Mouse (Mus musculus) ES-Bruce4 (cell line): ENCODE data around the gene Tfap2c. TPM values are rescaled to one million over a fixed set of nuclear protein-coding genes. Genes with fewer than 3 reads are reported as not detected.
A peak's percentile ranks its signal among the peaks of the same experiment; 100 is the strongest.

Source experiments
- H3K27ac ChIP-seq: 2 replicates; pipeline ENCODE4 v1.5.1; 2012; ENCODE audit warnings: low read length, inconsistent platforms; ENCODE audit not compliant: insufficient read depth
- H3K27me3 ChIP-seq: 2 replicates; pipeline ENCODE4 v1.6.1; 2012; ENCODE audit warnings: mild to moderate bottlenecking, low read length, inconsistent platforms; ENCODE audit not compliant: control insufficient read depth, poor library complexity, insufficient read depth, severe bottlenecking
- H3K36me3 ChIP-seq: 2 replicates; pipeline ENCODE4 v1.6.1; 2012; ENCODE audit warnings: inconsistent platforms, mild to moderate bottlenecking, low read length, moderate library complexity; ENCODE audit not compliant: control insufficient read depth, poor library complexity, insufficient read depth, severe bottlenecking
- H3K4me1 ChIP-seq: one replicate; pipeline ENCODE4 v1.8.1; 2011; ENCODE audit warnings: low read length; ENCODE audit not compliant: control insufficient read depth, insufficient read depth
- H3K4me3 ChIP-seq: 2 replicates; pipeline ENCODE4 v1.5.1; 2011; ENCODE audit warnings: low read depth, mild to moderate bottlenecking, low read length
- H3K9ac ChIP-seq: 2 replicates; pipeline ENCODE4 v1.6.1; 2012; ENCODE audit warnings: low read depth, mild to moderate bottlenecking, inconsistent platforms; ENCODE audit not compliant: poor library complexity, severe bottlenecking
- H3K9me3 ChIP-seq: replicated peaks from 2 replicates; pipeline ENCODE4 v1.6.1; 2012; ENCODE audit warnings: mild to moderate bottlenecking, low read length, inconsistent platforms; ENCODE audit not compliant: control insufficient read depth, poor library complexity, insufficient read depth, severe bottlenecking
- CTCF ChIP-seq: IDR thresholded peaks from one replicate; pipeline ENCODE4 v1.8.1; 2011; ENCODE audit warnings: low read depth, low read length
- EP300 ChIP-seq: IDR thresholded peaks from 2 replicates; pipeline ENCODE4 v1.6.1; 2011; ENCODE audit warnings: low read depth, low read length; ENCODE audit not compliant: insufficient read depth
- POLR2A ChIP-seq: IDR thresholded peaks from one replicate; pipeline ENCODE4 v1.8.1; 2011; ENCODE audit warnings: low read length; ENCODE audit not compliant: insufficient read depth
- polyA plus RNA-seq: library from polyadenylated mRNA; stranded (reverse); fragments of >200 nt; gene quantifications from 2 replicates; pipeline ENCODE4 v1.2.4, GENCODE M21; 2011; ENCODE audit warnings: low read depth; ENCODE audit not compliant: missing spikeins, insufficient read depth, insufficient read length

Gene Tfap2c
- polyA plus RNA-seq, 1 experiment = 107 TPM

GRCm38 (mm10) chr2:172510056-172510712 lies 39.2 kb upstream of the Tfap2c start:
- H3K4me3 ChIP-seq = peak overlapping the region; percentile 2; the same call in 1 of the 2 replicates

GRCm38 (mm10) chr2:172510899-172511298 lies 38.5 kb upstream of the Tfap2c start:
- H3K9ac ChIP-seq = no peak overlapping the region
- no peak for TF ChIP-seq CTCF
- TF ChIP-seq POLR2A = no peak
- peaks cover 11% of the 10 kb centered on the region for H3K4me1 ChIP-seq
- no peaks in the 10 kb centered on the region for H3K36me3 ChIP-seq
- H3K27ac ChIP-seq = no peak overlapping the region
- H3K4me3 ChIP-seq = no peak overlapping the region
- peaks cover 5% of the 10 kb centered on the region for H3K9me3 ChIP-seq
- H3K27me3 ChIP-seq = no peaks in the 10 kb centered on the region

More at GRCm38 (mm10) chr2:172510056-172510712, 39.2 kb upstream of the Tfap2c start:
- no peaks in the 10 kb centered on the region for H3K27me3 ChIP-seq
- no peak overlapping the region for H3K9ac ChIP-seq
- no peak overlapping the region for H3K27ac ChIP-seq
- H3K9me3 ChIP-seq = peaks cover 5% of the 10 kb centered on the region
- no peaks in the 10 kb centered on the region for H3K36me3 ChIP-seq
- TF ChIP-seq CTCF = no peak
- TF ChIP-seq EP300 = no peak
- TF ChIP-seq POLR2A = no peak
- H3K4me1 ChIP-seq = peaks cover 10% of the 10 kb centered on the region

- H3K9ac ChIP-seq = peak overlapping the region; percentile 27; the same call in 1 of the 2 replicates
- peak; percentile 99 for TF ChIP-seq EP300
- no peak for TF ChIP-seq POLR2A
- TF ChIP-seq CTCF = no peak
- H3K36me3 ChIP-seq = no peaks in the 10 kb centered on the region
- peak overlapping the region; percentile 7; the same call in 1 of the 2 replicates for H3K4me3 ChIP-seq
- H3K9me3 ChIP-seq = no peaks in the 10 kb centered on the region
- peak overlapping the region; percentile 99 for H3K27ac ChIP-seq
- H3K4me1 ChIP-seq = peaks cover 29% of the 10 kb centered on the region
- no peaks in the 10 kb centered on the region for H3K27me3 ChIP-seq
Observed at GRCm38 (mm10) chr2:172516407-172516992, 32.9 kb upstream of the Tfap2c start.

GRCm38 (mm10) chr2:172520616-172521371 lies 28.6 kb upstream of the Tfap2c start:
- no peak overlapping the region for H3K4me3 ChIP-seq
- no peaks in the 10 kb centered on the region for H3K36me3 ChIP-seq
- 0 out of 2 replicates have a peak overlapping the region, but pooled peaks have one; percentile 6 for H3K9ac ChIP-seq
- TF ChIP-seq POLR2A (no peak), CTCF (no peak), EP300 (peak; percentile 96)
- H3K4me1 ChIP-seq = peaks cover 22% of the 10 kb centered on the region
- H3K9me3 ChIP-seq = no peaks in the 10 kb centered on the region
- H3K27ac ChIP-seq = peak overlapping the region; percentile 8
- H3K27me3 ChIP-seq = no peaks in the 10 kb centered on the region

- Histone ChIP-seq H3K4me1 (peaks cover 20% of the 10 kb centered on the region), H3K4me3 (peak overlapping the region; percentile 18; the same call in 1 of the 2 replicates), H3K36me3 (no peaks in the 10 kb centered on the region), H3K27ac (0 out of 2 replicates have a peak overlapping the region, but pooled peaks have one; percentile 3), H3K9ac (peak overlapping the region; percentile 1), H3K27me3 (no peaks in the 10 kb centered on the region), H3K9me3 (no peaks in the 10 kb centered on the region)
- TF ChIP-seq EP300 (0 out of 2 replicates have a peak, but pooled peaks have one; percentile 7), POLR2A (no peak), CTCF (no peak)
Observed at GRCm38 (mm10) chr2:172522528-172522927, 26.9 kb upstream of the Tfap2c start.
